Mouse (Mus musculus): ENCODE measurements around the gene Serbp1. TPM values are rescaled to one million over a fixed set of nuclear protein-coding genes. Genes with fewer than 3 reads are reported as not detected.
"Not testable (repeated sequence)": the region's sequence is repeated elsewhere in the genome, so short reads cannot be mapped to it uniquely, and the experiment has no call there.

The Serbp1 gene
- polyA plus RNA-seq, 1 experiment, result 379 TPM

DNA sequence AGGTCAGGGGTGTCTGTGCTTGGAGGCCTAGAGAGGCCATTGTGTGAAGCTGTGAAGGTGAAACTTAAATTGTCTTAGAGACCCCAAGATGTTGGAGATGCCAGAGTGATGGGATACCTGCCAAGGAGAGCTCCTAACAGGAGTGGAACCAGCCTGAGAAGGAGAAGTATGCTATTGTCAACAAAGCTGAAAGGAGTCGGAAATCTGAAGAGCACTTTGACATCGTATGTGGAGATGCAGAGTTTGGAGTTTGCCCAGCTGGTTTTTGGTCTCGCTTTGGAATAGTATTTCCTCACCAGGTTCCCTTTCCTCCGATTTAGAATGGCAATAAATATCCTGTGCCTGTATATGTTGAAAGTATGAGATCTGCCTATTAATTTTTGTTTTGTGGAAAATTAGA lies 20.6 kb upstream of the Serbp1 start:
- Histone ChIP-seq H3K36me3 (ENCODE audit: control insufficient read depth, insufficient read depth) (no peaks in the 10 kb centered on the region), H3K4me2 (ENCODE audit: low read depth) (no peak overlapping the region), H3K79me2 (ENCODE audit: control insufficient read depth, insufficient read depth) (no peaks in the 10 kb centered on the region), H3ac (ENCODE audit: control insufficient read depth, insufficient read length) (no peak overlapping the region), H3K4me3 (no peak overlapping the region), H3K27me3 (ENCODE audit: control insufficient read depth, insufficient read depth, insufficient read length) (no peaks in the 10 kb centered on the region)
- TF ChIP-seq TCF12 (IDR thresholded peaks at IDR 0.05; ENCODE audit: insufficient read depth, poor library complexity, severe bottlenecking), result no peak
- TF ChIP-seq USF1 (IDR thresholded peaks at IDR 0.05; ENCODE audit: low read depth), result no peak
- no peak for TF ChIP-seq MYOG (IDR thresholded peaks at IDR 0.05; ENCODE audit: control insufficient read depth in 1 of 3, insufficient read depth in 1 of 3, insufficient read length in 2 of 3, low read depth in 2 of 3)
- TF ChIP-seq MYOD1 (IDR thresholded peaks at IDR 0.05; ENCODE audit: control insufficient read depth in 1 of 3, insufficient read length in 2 of 3, low read depth in 2 of 3), result no peak
- no peak for TF ChIP-seq POLR2AphosphoS2 (IDR thresholded peaks at IDR 0.05; ENCODE audit: insufficient read length, low read depth)
- no peak for TF ChIP-seq E2F4 (IDR thresholded peaks at IDR 0.05; ENCODE audit: insufficient read depth)
- no peak for TF ChIP-seq SRF (IDR thresholded peaks at IDR 0.05; ENCODE audit: control insufficient read depth, insufficient read length, low read depth)
- TF ChIP-seq POLR2A (IDR thresholded peaks at IDR 0.05; ENCODE audit: insufficient read length, low read depth), result no peak
- TF ChIP-seq CEBPB (IDR thresholded peaks at IDR 0.05; ENCODE audit: insufficient read depth, poor library complexity, severe bottlenecking), result no peak
- TF ChIP-seq MAX (IDR thresholded peaks at IDR 0.05; ENCODE audit: low read depth), result no peak
- no peak for TF ChIP-seq TCF3 (IDR thresholded peaks at IDR 0.05; ENCODE audit: insufficient read length, low read depth)
- no peak for TF ChIP-seq REST (IDR thresholded peaks at IDR 0.05; ENCODE audit: insufficient read depth, insufficient read length)

GRCm38 (mm10) chr6:67217846-67218245 lies 20.1 kb upstream of the Serbp1 start:
- H3K4me3 ChIP-seq, result no peak overlapping the region
- no peak overlapping the region for H3K4me2 ChIP-seq (ENCODE audit: low read depth)
- TF ChIP-seq USF1 (IDR thresholded peaks at IDR 0.05; ENCODE audit: low read depth) (no peak), MYOG (IDR thresholded peaks at IDR 0.05; ENCODE audit: control insufficient read depth in 1 of 3, insufficient read depth in 1 of 3, insufficient read length in 2 of 3, low read depth in 2 of 3) (no peak), POLR2AphosphoS2 (IDR thresholded peaks at IDR 0.05; ENCODE audit: insufficient read length, low read depth) (no peak), SRF (IDR thresholded peaks at IDR 0.05; ENCODE audit: control insufficient read depth, insufficient read length, low read depth) (no peak), POLR2A (IDR thresholded peaks at IDR 0.05; ENCODE audit: insufficient read length, low read depth) (no peak)
- no peaks in the 10 kb centered on the region for H3K27me3 ChIP-seq (ENCODE audit: control insufficient read depth, insufficient read depth, insufficient read length)
- H3K79me2 ChIP-seq (ENCODE audit: control insufficient read depth, insufficient read depth), result no peaks in the 10 kb centered on the region
- H3ac ChIP-seq (ENCODE audit: control insufficient read depth, insufficient read length), result no peak overlapping the region
- H3K36me3 ChIP-seq (ENCODE audit: control insufficient read depth, insufficient read depth), result no peaks in the 10 kb centered on the region

- Histone ChIP-seq H3K4me3 (no peak overlapping the region), H3K27me3 (ENCODE audit: control insufficient read depth, insufficient read depth, insufficient read length) (no peaks in the 10 kb centered on the region), H3K79me2 (ENCODE audit: control insufficient read depth, insufficient read depth) (no peaks in the 10 kb centered on the region), H3K36me3 (ENCODE audit: control insufficient read depth, insufficient read depth) (no peaks in the 10 kb centered on the region), H3K4me2 (ENCODE audit: low read depth) (no peak overlapping the region), H3ac (ENCODE audit: control insufficient read depth, insufficient read length) (no peak overlapping the region)
- no peak for TF ChIP-seq MYOD1 (IDR thresholded peaks at IDR 0.05; ENCODE audit: control insufficient read depth in 1 of 3, insufficient read length in 2 of 3, low read depth in 2 of 3)
- no peak for TF ChIP-seq POLR2A (IDR thresholded peaks at IDR 0.05; ENCODE audit: insufficient read length, low read depth)
- no peak for TF ChIP-seq E2F4 (IDR thresholded peaks at IDR 0.05; ENCODE audit: insufficient read depth)
- no peak for TF ChIP-seq MYOG (IDR thresholded peaks at IDR 0.05; ENCODE audit: control insufficient read depth in 1 of 3, insufficient read depth in 1 of 3, insufficient read length in 2 of 3, low read depth in 2 of 3)
- TF ChIP-seq CEBPB (IDR thresholded peaks at IDR 0.05; ENCODE audit: insufficient read depth, poor library complexity, severe bottlenecking), result no peak
- no peak for TF ChIP-seq USF1 (IDR thresholded peaks at IDR 0.05; ENCODE audit: low read depth)
- no peak for TF ChIP-seq TCF12 (IDR thresholded peaks at IDR 0.05; ENCODE audit: insufficient read depth, poor library complexity, severe bottlenecking)
- no peak for TF ChIP-seq REST (IDR thresholded peaks at IDR 0.05; ENCODE audit: insufficient read depth, insufficient read length)
- no peak for TF ChIP-seq MAX (IDR thresholded peaks at IDR 0.05; ENCODE audit: low read depth)
- TF ChIP-seq SRF (IDR thresholded peaks at IDR 0.05; ENCODE audit: control insufficient read depth, insufficient read length, low read depth), result no peak
- no peak for TF ChIP-seq POLR2AphosphoS2 (IDR thresholded peaks at IDR 0.05; ENCODE audit: insufficient read length, low read depth)
- no peak for TF ChIP-seq TCF3 (IDR thresholded peaks at IDR 0.05; ENCODE audit: insufficient read length, low read depth)
Measured at GRCm38 (mm10) chr6:67218566-67218965, 19.4 kb upstream of the Serbp1 start.

DNA sequence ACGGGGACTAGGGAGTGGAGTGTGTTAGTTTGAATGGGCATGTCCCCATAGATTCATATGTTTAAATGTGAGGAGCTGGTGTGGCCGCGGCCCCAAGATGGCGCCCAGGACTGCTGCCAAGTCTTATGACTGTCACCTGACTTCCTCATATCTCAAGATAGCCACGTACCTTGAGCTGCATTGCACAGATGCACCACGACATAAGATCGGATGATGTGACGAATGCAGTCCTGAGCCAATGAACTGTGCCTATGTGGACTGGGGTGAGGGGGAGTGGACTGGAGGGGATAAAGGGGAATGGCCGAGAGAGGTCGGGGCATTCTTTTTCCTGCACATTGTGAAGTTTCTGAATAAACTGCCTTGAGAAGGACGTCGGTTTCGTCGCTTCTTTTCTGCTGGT lies 18.0 kb upstream of the Serbp1 start:
- H3K4me2 ChIP-seq (ENCODE audit: low read depth); H3K36me3 ChIP-seq (ENCODE audit: control insufficient read depth, insufficient read depth); H3K79me2 ChIP-seq (ENCODE audit: control insufficient read depth, insufficient read depth); H3ac ChIP-seq (ENCODE audit: control insufficient read depth, insufficient read length); H3K27me3 ChIP-seq (ENCODE audit: control insufficient read depth, insufficient read depth, insufficient read length); H3K4me3 ChIP-seq: not testable (repeated sequence)

DNA sequence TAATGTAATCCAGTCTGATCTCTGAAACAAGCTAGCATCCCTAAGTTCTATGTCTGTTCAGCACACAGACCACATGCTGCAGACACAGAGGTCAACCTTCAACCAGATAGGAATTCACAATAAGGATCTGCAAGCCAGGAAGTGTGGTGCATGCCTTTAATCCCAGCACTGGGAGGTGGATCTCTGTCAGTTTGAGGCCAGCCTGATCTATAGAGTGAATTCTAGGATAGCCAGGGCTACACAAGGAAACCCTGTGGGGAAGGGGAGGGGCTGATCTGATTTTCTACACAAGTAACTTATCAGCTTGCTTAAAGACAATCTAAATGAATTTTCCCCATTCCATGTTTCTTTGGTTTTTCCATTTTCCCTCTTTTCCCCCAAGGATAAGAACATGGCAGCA lies 17.2 kb upstream of the Serbp1 start:
- no peak for TF ChIP-seq MYOG (IDR thresholded peaks at IDR 0.05; ENCODE audit: control insufficient read depth in 1 of 3, insufficient read depth in 1 of 3, insufficient read length in 2 of 3, low read depth in 2 of 3)

GRCm38 (mm10) chr6:67223082-67223481 lies 14.9 kb upstream of the Serbp1 start:
- H3K27me3 ChIP-seq (ENCODE audit: control insufficient read depth, insufficient read depth, insufficient read length), result no peaks in the 10 kb centered on the region
- no peaks in the 10 kb centered on the region for H3K79me2 ChIP-seq (ENCODE audit: control insufficient read depth, insufficient read depth)
- no peak overlapping the region for H3K4me2 ChIP-seq (ENCODE audit: low read depth)
- H3K4me3 ChIP-seq, result no peak overlapping the region
- no peaks in the 10 kb centered on the region for H3K36me3 ChIP-seq (ENCODE audit: control insufficient read depth, insufficient read depth)
- H3ac ChIP-seq (ENCODE audit: control insufficient read depth, insufficient read length), result no peak overlapping the region
- TF ChIP-seq POLR2AphosphoS2 (IDR thresholded peaks at IDR 0.05; ENCODE audit: insufficient read length, low read depth) (no peak), MAX (IDR thresholded peaks at IDR 0.05; ENCODE audit: low read depth) (no peak), POLR2A (IDR thresholded peaks at IDR 0.05; ENCODE audit: insufficient read length, low read depth) (no peak), MYOG (IDR thresholded peaks at IDR 0.05; ENCODE audit: control insufficient read depth in 1 of 3, insufficient read depth in 1 of 3, insufficient read length in 2 of 3, low read depth in 2 of 3) (no peak), E2F4 (IDR thresholded peaks at IDR 0.05; ENCODE audit: insufficient read depth) (no peak), USF1 (IDR thresholded peaks at IDR 0.05; ENCODE audit: low read depth) (no peak), MYOD1 (IDR thresholded peaks at IDR 0.05; ENCODE audit: control insufficient read depth in 1 of 3, insufficient read length in 2 of 3, low read depth in 2 of 3) (no peak), TCF3 (IDR thresholded peaks at IDR 0.05; ENCODE audit: insufficient read length, low read depth) (no peak), CEBPB (IDR thresholded peaks at IDR 0.05; ENCODE audit: insufficient read depth, poor library complexity, severe bottlenecking) (no peak)

More for the DNA sequence above, 17.2 kb upstream of the Serbp1 start:
- Histone ChIP-seq H3ac (ENCODE audit: control insufficient read depth, insufficient read length) (no peak overlapping the region), H3K4me2 (ENCODE audit: low read depth) (no peak overlapping the region), H3K4me3 (no peak overlapping the region), H3K79me2 (ENCODE audit: control insufficient read depth, insufficient read depth) (no peaks in the 10 kb centered on the region), H3K27me3 (ENCODE audit: control insufficient read depth, insufficient read depth, insufficient read length) (no peaks in the 10 kb centered on the region), H3K36me3 (ENCODE audit: control insufficient read depth, insufficient read depth) (no peaks in the 10 kb centered on the region)
